Mouse (Mus musculus): ENCODE measurements around the gene Cyp27b1. TPM values are rescaled to one million over a fixed set of nuclear protein-coding genes. Genes with fewer than 3 reads are reported as not detected.
"Not testable (repeated sequence)": the region's sequence is repeated elsewhere in the genome, so short reads cannot be mapped to it uniquely, and the experiment has no call there.

Gene Cyp27b1
- polyA plus RNA-seq, 1 experiment from 2014 or later: not detected

GRCm38 (mm10) chr10:127063913-127064870 is 16.1 kb downstream of the Cyp27b1 start:
- 15% methylated on average over 37 of the region's 37 CpGs for WGBS
- Histone ChIP-seq H3K36me3 (peaks cover 37% of the 10 kb centered on the region), H3K9ac (peak overlapping the region; percentile 95), H3K4me2 (replicated peaks) (peak overlapping the region; percentile 86), H3K4me1 (peaks cover 52% of the 10 kb centered on the region), H3K27me3 (0 out of 2 replicates have a peak, but pooled peaks cover under 1% of the 10 kb centered on the region), H3K4me3 (peak overlapping the region; percentile 85), H3K27ac (peak overlapping the region; percentile 87), H3K9me3 (replicated peaks) (no peaks in the 10 kb centered on the region)
- no peak; the same call in 1 of the 2 replicates for ATAC-seq (ENCODE audit: low FRiP score)

GRCm38 (mm10) chr10:127065981-127066380 is 17.9 kb downstream of the Cyp27b1 start:
- 91% methylated on average over 9 of the region's 9 CpGs for WGBS
- Histone ChIP-seq H3K4me2 (replicated peaks) (no peak overlapping the region), H3K4me3 (no peak overlapping the region), H3K9ac (peak overlapping the region; percentile 18; the same call in 1 of the 2 replicates), H3K27me3 (no peaks in the 10 kb centered on the region), H3K4me1 (peaks cover 51% of the 10 kb centered on the region), H3K9me3 (replicated peaks) (no peaks in the 10 kb centered on the region), H3K36me3 (peaks cover 37% of the 10 kb centered on the region), H3K27ac (no peak overlapping the region)
- no peak for ATAC-seq (ENCODE audit: low FRiP score)

- H3K4me3 ChIP-seq: no peak overlapping the region
- peaks cover 37% of the 10 kb centered on the region for H3K36me3 ChIP-seq
- no peak overlapping the region for H3K9ac ChIP-seq
- H3K9me3 ChIP-seq (replicated peaks): no peaks in the 10 kb centered on the region
- no peaks in the 10 kb centered on the region for H3K27me3 ChIP-seq
- H3K27ac ChIP-seq: peak overlapping the region; percentile 69
- H3K4me1 ChIP-seq: peaks cover 49% of the 10 kb centered on the region
- 90% methylated on average over 14 of the region's 14 CpGs for WGBS
- H3K4me2 ChIP-seq (replicated peaks): no peak overlapping the region
- ATAC-seq (ENCODE audit: low FRiP score): no peak
Measured at GRCm38 (mm10) chr10:127066519-127067018, 18.5 kb downstream of the Cyp27b1 start.

DNA sequence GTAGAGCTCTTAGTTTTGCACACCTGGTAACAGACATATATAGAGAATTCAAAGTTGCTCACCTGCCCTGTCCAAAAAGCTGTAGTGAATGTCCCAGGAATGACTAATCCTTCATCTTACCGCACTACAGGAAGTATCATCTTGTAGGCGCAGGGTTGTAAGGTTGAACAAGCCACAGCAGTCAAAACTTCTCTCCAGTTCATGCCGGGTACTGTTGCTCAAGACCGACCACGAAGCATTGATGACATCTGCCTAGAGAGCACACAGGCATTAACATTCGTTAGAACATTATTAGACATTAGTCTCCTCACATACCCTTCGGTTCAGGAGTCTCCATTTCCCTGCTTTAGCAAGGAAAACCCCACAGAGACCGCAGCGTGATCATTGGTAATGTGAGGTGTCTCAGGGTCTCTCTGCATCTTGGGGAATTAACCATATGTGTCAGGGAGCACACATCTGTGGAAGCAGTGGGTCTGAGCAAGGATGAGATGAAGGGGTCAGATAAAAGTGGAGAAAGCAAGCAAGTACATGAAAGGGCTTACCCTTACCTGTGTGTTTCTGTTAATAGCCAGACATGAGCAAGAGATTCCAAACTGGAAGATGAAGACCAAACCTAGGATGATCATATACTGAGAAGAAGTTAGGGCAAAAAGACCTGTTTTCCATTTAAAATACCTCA is 20.4 kb downstream of the Cyp27b1 start:
- no peak for ATAC-seq (ENCODE audit: low FRiP score)
- no peaks in the 10 kb centered on the region for H3K27me3 ChIP-seq
- H3K36me3 ChIP-seq: peaks cover 37% of the 10 kb centered on the region
- WGBS: 84% methylated on average over 9 of the region's 9 CpGs
- peak overlapping the region; percentile 96 for H3K4me2 ChIP-seq (replicated peaks)
- H3K9me3 ChIP-seq (replicated peaks): no peaks in the 10 kb centered on the region
- peaks cover 45% of the 10 kb centered on the region for H3K4me1 ChIP-seq
- H3K9ac ChIP-seq: peak overlapping the region; percentile 76
- H3K27ac ChIP-seq: peak overlapping the region; percentile 94; the same call in 1 of the 2 replicates
- peak overlapping the region; percentile 58 for H3K4me3 ChIP-seq

- peak; percentile 83 for ATAC-seq (ENCODE audit: low FRiP score)
- Histone ChIP-seq H3K4me2 (replicated peaks) (peak overlapping the region; percentile 96), H3K4me1 (peaks cover 43% of the 10 kb centered on the region), H3K4me3 (peak overlapping the region; percentile 58), H3K9me3 (replicated peaks) (no peaks in the 10 kb centered on the region), H3K27ac (peak overlapping the region; percentile 94), H3K36me3 (peaks cover 37% of the 10 kb centered on the region), H3K27me3 (no peaks in the 10 kb centered on the region), H3K9ac (peak overlapping the region; percentile 76)
- 9% methylated on average over 30 of the region's 30 CpGs for WGBS
Measured at GRCm38 (mm10) chr10:127069281-127070189, 21.5 kb downstream of the Cyp27b1 start.

DNA sequence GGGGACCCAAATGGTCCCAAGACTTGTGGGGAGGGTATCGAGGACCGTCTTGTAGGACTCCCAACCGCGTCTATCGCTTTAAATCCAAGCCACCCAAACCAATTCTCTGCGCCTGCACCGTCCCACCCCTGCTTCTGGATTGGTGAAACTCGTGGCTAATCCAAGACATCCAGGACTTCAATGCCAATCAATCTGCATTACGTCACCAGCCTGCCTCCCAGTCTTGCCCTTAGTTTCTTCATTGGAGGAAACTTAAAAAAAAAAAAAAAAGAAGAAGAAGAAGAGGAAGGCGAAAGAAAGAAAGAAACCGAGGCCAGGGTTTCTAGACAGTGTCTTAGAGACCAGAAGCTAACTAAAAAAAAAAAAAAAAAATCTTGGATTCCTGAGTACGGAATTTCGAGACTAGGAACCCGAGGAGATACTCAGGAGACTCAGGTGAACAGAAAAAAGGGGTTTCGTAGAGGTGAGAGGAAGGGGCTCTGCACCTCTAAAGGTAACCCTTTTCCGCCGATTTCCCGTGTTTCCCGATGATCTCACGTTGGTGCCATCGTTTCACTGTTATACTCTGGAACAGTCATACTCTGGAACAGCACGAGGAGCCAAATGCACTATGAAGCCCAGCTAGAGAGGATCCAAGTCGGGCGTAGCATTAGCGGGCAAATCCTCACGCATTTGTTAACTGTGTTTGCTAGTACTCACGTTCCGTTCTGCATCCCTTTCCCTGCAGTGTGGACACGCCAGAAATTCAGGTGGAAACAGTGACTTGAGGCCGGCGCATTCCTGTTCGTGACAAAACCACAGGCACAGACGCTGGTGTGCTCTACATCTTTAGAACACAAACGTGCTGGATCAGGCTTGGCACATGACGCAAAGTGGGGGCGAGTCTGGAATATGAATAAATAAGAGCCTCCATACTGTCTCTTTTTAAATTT is 22.4 kb downstream of the Cyp27b1 start, which contains the start of gene Tspan31:
Gene Tspan31 (minus strand): TSS at position 75 of the 932 bp plus-strand sequence.
- 2% methylated on average over 36 of the region's 36 CpGs for WGBS
- Histone ChIP-seq H3K4me3 (peak within 1 kb of the TSS; percentile 58), H3K36me3 (peaks cover 30% of the 10 kb centered on the region), H3K4me2 (replicated peaks) (peak within 1 kb of the TSS; percentile 96), H3K27me3 (peaks cover 7% of the 10 kb centered on the region; the same call in 1 of the 2 replicates), H3K27ac (peak within 1 kb of the TSS; percentile 94), H3K4me1 (peaks cover 34% of the 10 kb centered on the region), H3K9me3 (replicated peaks) (no peaks in the 10 kb centered on the region), H3K9ac (peak within 1 kb of the TSS; percentile 77)
- peak; percentile 90 for ATAC-seq (ENCODE audit: low FRiP score)

- Histone ChIP-seq H3K36me3 (peaks cover 22% of the 10 kb centered on the region), H3K4me3 (peak overlapping the region; percentile 58), H3K4me1 (peaks cover 29% of the 10 kb centered on the region), H3K9ac (peak overlapping the region; percentile 77; the same call in 1 of the 2 replicates), H3K27me3 (peaks cover 14% of the 10 kb centered on the region), H3K27ac (no peak overlapping the region), H3K4me2 (replicated peaks) (peak overlapping the region; percentile 96), H3K9me3 (replicated peaks) (no peaks in the 10 kb centered on the region)
- ATAC-seq (ENCODE audit: low FRiP score): no peak
- WGBS: 78% methylated on average over 9 of the region's 9 CpGs
Measured at GRCm38 (mm10) chr10:127071203-127071602, 23.2 kb downstream of the Cyp27b1 start.

GRCm38 (mm10) chr10:127072270-127072669 is 24.2 kb downstream of the Cyp27b1 start:
- ATAC-seq (ENCODE audit: low FRiP score); H3K27ac ChIP-seq; H3K4me3 ChIP-seq; H3K4me2 ChIP-seq (replicated peaks); H3K9me3 ChIP-seq (replicated peaks); H3K9ac ChIP-seq: not testable (repeated sequence)
- peaks cover 23% of the 10 kb centered on the region for H3K27me3 ChIP-seq
- WGBS: 85% methylated on average over 4 of the region's 4 CpGs
- peaks cover 12% of the 10 kb centered on the region for H3K36me3 ChIP-seq
- H3K4me1 ChIP-seq: peaks cover 27% of the 10 kb centered on the region

DNA sequence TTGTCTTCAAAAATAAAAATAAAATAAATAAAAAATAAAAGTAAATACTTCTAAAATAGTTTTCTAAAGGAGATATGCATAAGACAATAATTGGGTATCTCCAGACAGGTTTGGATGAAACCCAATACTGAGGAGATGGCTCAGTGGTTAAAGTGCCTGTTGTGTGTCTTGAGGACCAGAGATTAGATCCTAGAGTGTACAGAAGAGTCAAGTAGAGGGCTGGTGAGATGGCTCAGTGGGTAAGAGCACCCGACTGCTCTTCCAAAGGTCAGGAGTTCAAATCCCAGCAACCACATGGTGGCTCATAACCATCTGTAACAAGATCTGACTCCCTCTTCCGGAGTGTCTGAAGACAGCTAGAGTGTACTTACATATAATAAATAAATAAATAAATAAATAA is 24.9 kb downstream of the Cyp27b1 start:
- H3K4me2 ChIP-seq (replicated peaks); H3K4me3 ChIP-seq; H3K27ac ChIP-seq; H3K36me3 ChIP-seq; H3K9ac ChIP-seq; ATAC-seq (ENCODE audit: low FRiP score); H3K9me3 ChIP-seq (replicated peaks): not testable (repeated sequence)
- Histone ChIP-seq H3K27me3 (peaks cover 29% of the 10 kb centered on the region), H3K4me1 (peaks cover 31% of the 10 kb centered on the region)
- WGBS: 81% methylated on average over 2 of the region's 2 CpGs

GRCm38 (mm10) chr10:127073981-127074380 is 25.9 kb downstream of the Cyp27b1 start:
- Histone ChIP-seq H3K9me3 (replicated peaks) (no peaks in the 10 kb centered on the region), H3K4me2 (replicated peaks) (no peak overlapping the region), H3K36me3 (no peaks in the 10 kb centered on the region), H3K9ac (no peak overlapping the region), H3K27me3 (peaks cover 38% of the 10 kb centered on the region), H3K27ac (no peak overlapping the region), H3K4me3 (no peak overlapping the region), H3K4me1 (peaks cover 27% of the 10 kb centered on the region)
- no peak for ATAC-seq (ENCODE audit: low FRiP score)
- WGBS: 100% methylated on average over 1 of the region's 1 CpGs

Data from hindbrain, embryonic 12.5 days (tissue).